Mouse (Mus musculus) G1E (cell line): Measurements from ENCODE around the gene Krt75. TPM values are rescaled to one million over a fixed set of nuclear protein-coding genes. Genes with fewer than 3 reads are reported as not detected.

Source experiments
- ATAC-seq: 2 replicates; pipeline ENCODE4 v1.8.0; 2016; ENCODE audit warnings: mild to moderate bottlenecking; ENCODE audit not compliant: insufficient number of reproducible peaks, poor library complexity, low FRiP score, severe bottlenecking; ENCODE audit errors: extremely low read depth
- DNase-seq: peaks from one replicate; pipeline ENCODE4 v3.0.0; 2012; ENCODE audit warnings: low spot score
- H3K27me3 ChIP-seq: 2 replicates; pipeline ENCODE4 v1.6.1; 2012; ENCODE audit warnings: mild to moderate bottlenecking, low read length, inconsistent platforms; ENCODE audit not compliant: insufficient read depth
- H3K36me3 ChIP-seq: replicated peaks from 2 replicates; pipeline ENCODE3; 2012; ENCODE audit warnings: mild to moderate bottlenecking, inconsistent platforms
- H3K4me1 ChIP-seq: 2 replicates; pipeline ENCODE4 v1.6.1; 2012; ENCODE audit warnings: low read depth, low read length, inconsistent platforms, mixed read lengths; ENCODE audit not compliant: insufficient read depth
- H3K4me3 ChIP-seq: 2 replicates; pipeline ENCODE4 v1.5.1; 2012; ENCODE audit warnings: low read depth, mild to moderate bottlenecking, inconsistent platforms, low read length, moderate library complexity, mixed read lengths
- H3K9me3 ChIP-seq: replicated peaks from 2 replicates; pipeline ENCODE4 v1.6.1; 2012; ENCODE audit warnings: inconsistent platforms
- CTCF ChIP-seq: IDR thresholded peaks from 2 replicates; pipeline ENCODE4 v1.5.1; 2012; ENCODE audit warnings: low read depth, low read length, inconsistent platforms, mixed read lengths
- GATA1 ChIP-seq: IDR thresholded peaks from 2 replicates; pipeline ENCODE4 v1.6.1; 2012; ENCODE audit warnings: borderline replicate concordance, low read length, inconsistent platforms, mixed read lengths
- GATA2 ChIP-seq: IDR thresholded peaks from 2 replicates; pipeline ENCODE4 v1.6.1; 2012; ENCODE audit warnings: low read depth, low read length, inconsistent platforms, borderline replicate concordance
- POLR2AphosphoS5 ChIP-seq: IDR thresholded peaks from 2 replicates; pipeline ENCODE4 v1.6.1; 2012; ENCODE audit warnings: low read depth, low read length, inconsistent platforms; ENCODE audit not compliant: insufficient replicate concordance
- TAL1 ChIP-seq: conservative IDR thresholded peaks from 2 replicates; pipeline ENCODE4 v1.6.1; 2012; ENCODE audit warnings: low read depth, low read length, inconsistent platforms, mixed read lengths
- polyA plus RNA-seq: library from polyadenylated mRNA; stranded (reverse); fragments of >175 nt; gene quantifications from 2 replicates; pipeline ENCODE4 v1.2.3, GENCODE M21; 2012
- total RNA-seq, 2 experiments: library from RNA; stranded (forward) in 1 of 2; stranded (reverse) in 1 of 2; fragments of 200-1000 nt in 1 of 2; fragments of >200 nt in 1 of 2; fragmentation: Nextera tagmentation in 1 of 2; gene quantifications; 2 replicates each; pipeline ENCODE4 v1.2.3; 2014 to 2017

The Krt75 gene
- not detected in 2 replicates for total RNA-seq (2014; fragmentation: Nextera tagmentation)
- 0.05 TPM in 1 of 2 replicates, not detected in the other for total RNA-seq (2017)
- not detected in 2 replicates for polyA plus RNA-seq

GRCm38 (mm10) chr15:101573796-101574345 is at the start of gene Krt75:
Gene Krt75, minus strand, starts transcription at chr15:101573904.
- Histone ChIP-seq H3K4me1 (no peaks in the 10 kb centered on the region), H3K4me3 (no peak within 1 kb of the TSS), H3K9me3 (peaks cover 31% of the 10 kb centered on the region), H3K27me3 (no peaks in the 10 kb centered on the region), H3K36me3 (no peaks in the 10 kb centered on the region)
- ATAC-seq, result no peak
- TF ChIP-seq POLR2AphosphoS5 (no peak), GATA1 (no peak), CTCF (no peak), GATA2 (no peak), TAL1 (no peak)
- DNase-seq, result no peak

- no peak for ATAC-seq
- H3K27me3 ChIP-seq, result no peaks in the 10 kb centered on the region
- no peaks in the 10 kb centered on the region for H3K4me1 ChIP-seq
- no peak for TF ChIP-seq TAL1
- no peak for TF ChIP-seq GATA1
- TF ChIP-seq CTCF, result no peak
- TF ChIP-seq GATA2, result no peak
- no peak for TF ChIP-seq POLR2AphosphoS5
- no peaks in the 10 kb centered on the region for H3K36me3 ChIP-seq
- no peak for DNase-seq
- H3K9me3 ChIP-seq, result peaks cover 4% of the 10 kb centered on the region
- no peak overlapping the region for H3K4me3 ChIP-seq
Observed at GRCm38 (mm10) chr15:101599123-101599522, 25.4 kb upstream of the Krt75 start.

- ATAC-seq, result no peak
- Histone ChIP-seq H3K4me1 (no peaks in the 10 kb centered on the region), H3K4me3 (no peak overlapping the region), H3K27me3 (no peaks in the 10 kb centered on the region), H3K9me3 (peaks cover 21% of the 10 kb centered on the region), H3K36me3 (no peaks in the 10 kb centered on the region)
- DNase-seq, result no peak
- TF ChIP-seq POLR2AphosphoS5 (no peak), CTCF (0 out of 2 replicates have a peak, but pooled peaks have one; percentile 3)
Observed at GRCm38 (mm10) chr15:101588216-101588615, 14.5 kb upstream of the Krt75 start.

GRCm38 (mm10) chr15:101584456-101584855 is 10.8 kb upstream of the Krt75 start:
- Histone ChIP-seq H3K27me3 (no peaks in the 10 kb centered on the region), H3K36me3 (no peaks in the 10 kb centered on the region), H3K9me3 (peaks cover 24% of the 10 kb centered on the region), H3K4me1 (no peaks in the 10 kb centered on the region), H3K4me3 (no peak overlapping the region)
- TF ChIP-seq POLR2AphosphoS5 (no peak), CTCF (no peak), GATA1 (no peak), TAL1 (no peak), GATA2 (no peak)
- ATAC-seq, result no peak
- DNase-seq, result no peak

- no peak for ATAC-seq
- H3K9me3 ChIP-seq, result peaks cover 22% of the 10 kb centered on the region
- H3K4me1 ChIP-seq, result no peaks in the 10 kb centered on the region
- H3K4me3 ChIP-seq, result no peak overlapping the region
- H3K27me3 ChIP-seq, result no peaks in the 10 kb centered on the region
- no peak for DNase-seq
- no peaks in the 10 kb centered on the region for H3K36me3 ChIP-seq
- no peak for TF ChIP-seq GATA2
- no peak for TF ChIP-seq GATA1
Observed at GRCm38 (mm10) chr15:101583211-101583965, 9.7 kb upstream of the Krt75 start.

- Histone ChIP-seq H3K27me3 (no peaks in the 10 kb centered on the region), H3K9me3 (peaks cover 9% of the 10 kb centered on the region), H3K4me3 (no peak overlapping the region), H3K36me3 (no peaks in the 10 kb centered on the region), H3K4me1 (no peaks in the 10 kb centered on the region)
- DNase-seq (no peak), ATAC-seq (no peak)
- no peak for TF ChIP-seq GATA1
- TF ChIP-seq GATA2, result no peak
- TF ChIP-seq POLR2AphosphoS5, result no peak
Observed at GRCm38 (mm10) chr15:101581701-101582100, 8.0 kb upstream of the Krt75 start.
